Mouse (Mus musculus) kidney, embryonic 14.5 days (tissue): ENCODE measurements around the gene Mxra8. TPM values are rescaled to one million over a fixed set of nuclear protein-coding genes. Genes with fewer than 3 reads are reported as not detected.

Experiments used
- ATAC-seq: fragments of 200-750 bp; cut with Nextera tagmentation; 2 replicates; pipeline ENCODE4 v1.8.0; 2017; ENCODE audit warnings: moderate number of reproducible peaks, mild to moderate bottlenecking, moderate TSS enrichment, moderate library complexity; ENCODE audit not compliant: low FRiP score, low TSS enrichment
- H3K27ac ChIP-seq: fragments of 300-500 bp; sonication (generic); 2 replicates; pipeline ENCODE4 v1.5.1; 2014; ENCODE audit warnings: low read depth, mild to moderate bottlenecking, low read length, moderate library complexity, mixed read lengths
- H3K27me3 ChIP-seq: fragments of 300-500 bp; sonication (generic); 2 replicates; pipeline ENCODE4 v1.6.1; 2014; ENCODE audit warnings: mild to moderate bottlenecking, low read length; ENCODE audit not compliant: control insufficient read depth, insufficient read depth
- H3K36me3 ChIP-seq: fragments of 300-500 bp; sonication (generic); 2 replicates; pipeline ENCODE4 v1.6.1; 2014; ENCODE audit warnings: low read length, mixed read lengths; ENCODE audit not compliant: control insufficient read depth, insufficient read depth
- H3K4me1 ChIP-seq: fragments of 300-500 bp; sonication (generic); 2 replicates; pipeline ENCODE4 v1.6.1; 2014; ENCODE audit warnings: low read length, mixed read lengths; ENCODE audit not compliant: control insufficient read depth, insufficient read depth
- H3K4me2 ChIP-seq: fragments of 300-500 bp; sonication (generic); replicated peaks from 2 replicates; pipeline ENCODE4 v1.6.1; 2014; ENCODE audit warnings: low read depth, mild to moderate bottlenecking, low read length
- H3K4me3 ChIP-seq: fragments of 300-500 bp; sonication (generic); 2 replicates; pipeline ENCODE4 v1.5.1; 2014; ENCODE audit warnings: mild to moderate bottlenecking, low read length
- H3K9ac ChIP-seq: fragments of 300-500 bp; sonication (generic); 2 replicates; pipeline ENCODE4 v1.6.1; 2014; ENCODE audit warnings: low read depth, mild to moderate bottlenecking, low read length, moderate library complexity
- H3K9me3 ChIP-seq: fragments of 300-500 bp; sonication (generic); 2 replicates; pipeline ENCODE4 v1.6.1; 2016; ENCODE audit warnings: low read length; ENCODE audit not compliant: control insufficient read depth
- WGBS: fragments of 180-500 bp; shearing (Covaris S2); extraction: QIAGEN DNeasy Blood & Tissue Kit; methylation state at CpG from one replicate; pipeline ENCODE4 v1.1.7; 2014; 5-methylcytosine and 5-hydroxymethylcytosine counted together
- polyA plus RNA-seq: library from polyadenylated mRNA; unstranded; fragments of >200 nt; fragmentation: Nextera tagmentation; extraction: Ambion mirVana; gene quantifications from 2 replicates; pipeline ENCODE4 v1.2.1, GENCODE M21; 2014

Gene Mxra8
- polyA plus RNA-seq, 1 experiment from 2014 or later: 75.1 TPM

DNA sequence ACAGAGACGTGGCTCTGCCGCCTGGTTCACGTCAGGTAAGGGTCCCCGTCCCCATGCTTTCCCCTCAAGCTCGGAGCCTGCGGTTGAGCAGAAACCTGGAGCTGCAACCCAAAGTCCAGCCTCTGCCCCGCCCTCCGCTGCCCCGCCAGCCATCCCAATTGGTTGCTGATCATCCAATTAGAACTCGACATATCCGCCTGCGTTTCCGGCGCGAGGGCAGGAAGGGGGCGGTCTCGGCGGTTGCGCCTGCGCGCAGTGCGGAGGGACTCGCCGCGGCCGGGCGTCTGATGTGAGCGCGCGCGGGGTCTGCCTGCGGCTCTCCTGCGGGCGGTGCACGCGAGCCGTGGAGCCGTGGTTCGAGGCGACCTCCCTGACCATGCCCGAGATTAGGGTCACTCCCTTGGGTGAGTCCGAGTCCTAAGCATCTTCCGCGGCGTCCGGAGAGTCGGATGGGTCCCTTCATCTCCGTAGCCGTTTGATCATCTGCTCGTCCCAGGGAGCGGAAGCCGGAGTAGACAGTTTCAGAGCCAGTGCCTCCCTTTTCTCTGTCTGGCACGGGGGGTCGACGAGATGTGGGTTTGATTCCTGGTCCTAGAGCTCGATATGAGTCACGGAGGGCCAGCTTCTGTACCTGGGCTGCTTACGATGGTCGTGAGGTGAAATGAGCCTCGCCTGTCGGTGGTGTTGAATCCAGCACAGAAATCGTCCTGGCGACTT lies 30.0 kb downstream of the Mxra8 start, which contains the start of the genes Cptp and Ints11:
Cptp (minus strand) TSS at position 124 of the 717 bp plus-strand sequence.
Ints11 (plus strand) TSS at position 230 of the 717 bp plus-strand sequence.
- H3K4me1 ChIP-seq: peaks cover 5% of the 10 kb centered on the region
- H3K27ac ChIP-seq: peak within 1 kb of the TSS; percentile 31; the same call in 1 of the 2 replicates
- no peaks in the 10 kb centered on the region for H3K27me3 ChIP-seq
- peak within 1 kb of the TSS; percentile 86 for H3K4me2 ChIP-seq
- ATAC-seq: peak; percentile 97
- peaks cover 47% of the 10 kb centered on the region for H3K36me3 ChIP-seq
- H3K9me3 ChIP-seq: no peaks in the 10 kb centered on the region
- H3K9ac ChIP-seq: peak within 1 kb of the TSS; percentile 86
- H3K4me3 ChIP-seq: peak within 1 kb of the TSS; percentile 73
- under 1% methylated on average over 63 of the region's 63 CpGs for WGBS

DNA sequence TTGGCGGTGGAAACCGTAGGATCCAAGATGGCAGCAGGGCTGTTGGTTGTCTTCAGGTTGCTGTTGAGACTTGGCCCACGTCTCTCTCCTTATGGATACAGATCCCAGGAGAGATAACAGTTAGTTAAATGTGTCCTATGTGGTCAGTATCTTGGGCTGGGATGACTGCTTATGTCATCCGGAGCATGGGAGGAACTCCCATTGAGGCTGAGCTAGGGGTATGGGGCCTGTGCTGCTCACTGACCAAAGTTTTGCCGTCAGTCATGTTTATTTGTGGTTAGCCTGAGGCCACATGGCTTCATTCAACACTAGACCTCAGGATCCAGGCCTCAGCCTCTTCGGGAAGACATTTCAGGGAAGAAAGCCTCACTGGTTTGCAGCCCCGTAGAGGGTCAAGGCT lies 31.9 kb downstream of the Mxra8 start:
- Histone ChIP-seq H3K27me3 (no peaks in the 10 kb centered on the region), H3K4me3 (no peak overlapping the region), H3K4me2 (no peak overlapping the region), H3K4me1 (peaks cover 5% of the 10 kb centered on the region), H3K9ac (no peak overlapping the region), H3K9me3 (no peaks in the 10 kb centered on the region), H3K36me3 (peaks cover 46% of the 10 kb centered on the region), H3K27ac (no peak overlapping the region)
- ATAC-seq: no peak
- WGBS: 91% methylated on average over 7 of the region's 7 CpGs

DNA sequence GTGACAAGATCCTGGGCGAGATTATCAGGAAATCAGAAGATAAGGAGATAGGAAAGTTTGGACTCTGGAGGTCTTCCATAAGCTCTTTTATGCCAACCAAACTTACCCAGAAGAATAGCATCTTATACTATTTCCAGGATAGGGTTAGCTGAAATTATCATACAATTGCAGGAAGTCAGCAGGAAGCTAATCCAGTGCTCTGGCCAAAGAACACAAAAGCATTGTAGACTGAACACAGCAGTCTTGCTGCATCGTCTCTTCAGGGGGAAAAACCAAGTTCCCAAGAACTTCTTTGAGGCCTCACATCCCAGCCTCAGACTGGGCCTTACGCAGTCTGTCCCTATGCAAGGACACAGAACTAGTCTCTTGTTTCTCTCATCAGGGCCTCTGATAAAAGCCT lies 44.1 kb downstream of the Mxra8 start:
- H3K27ac ChIP-seq: peak overlapping the region; percentile 20; the same call in 1 of the 2 replicates
- H3K36me3 ChIP-seq: peaks cover 49% of the 10 kb centered on the region
- no peaks in the 10 kb centered on the region for H3K9me3 ChIP-seq
- H3K4me3 ChIP-seq: no peak overlapping the region
- ATAC-seq: no peak
- no peak overlapping the region for H3K9ac ChIP-seq
- no peaks in the 10 kb centered on the region for H3K27me3 ChIP-seq
- H3K4me2 ChIP-seq: no peak overlapping the region
- H3K4me1 ChIP-seq: no peaks in the 10 kb centered on the region
- WGBS: 88% methylated on average over 3 of the region's 3 CpGs

DNA sequence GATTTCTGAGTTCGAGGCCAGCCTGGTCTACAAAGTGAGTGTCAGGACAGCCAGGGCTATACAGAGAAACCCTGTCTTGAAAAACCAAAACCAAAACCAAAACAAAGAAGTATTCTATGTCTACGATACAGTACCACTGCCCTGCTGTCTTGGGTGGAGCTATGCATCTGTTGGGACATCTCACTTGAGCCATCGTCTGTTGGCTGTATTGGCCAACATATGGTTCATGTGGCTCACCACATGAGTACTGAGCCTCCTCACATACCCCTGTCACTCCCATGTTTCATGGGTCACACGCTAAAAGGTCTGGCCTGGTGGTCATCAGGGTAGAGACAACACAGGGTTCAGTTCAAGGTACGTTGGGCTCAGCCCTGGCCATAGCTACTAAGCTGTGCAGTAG lies 46.9 kb downstream of the Mxra8 start:
- no peak for ATAC-seq
- H3K9me3 ChIP-seq: no peaks in the 10 kb centered on the region
- peaks cover 5% of the 10 kb centered on the region for H3K4me1 ChIP-seq
- peaks cover 62% of the 10 kb centered on the region for H3K36me3 ChIP-seq
- H3K4me2 ChIP-seq: no peak overlapping the region
- H3K27ac ChIP-seq: no peak overlapping the region
- no peaks in the 10 kb centered on the region for H3K27me3 ChIP-seq
- no peak overlapping the region for H3K9ac ChIP-seq
- WGBS: 95% methylated on average over 5 of the region's 5 CpGs
- H3K4me3 ChIP-seq: no peak overlapping the region

DNA sequence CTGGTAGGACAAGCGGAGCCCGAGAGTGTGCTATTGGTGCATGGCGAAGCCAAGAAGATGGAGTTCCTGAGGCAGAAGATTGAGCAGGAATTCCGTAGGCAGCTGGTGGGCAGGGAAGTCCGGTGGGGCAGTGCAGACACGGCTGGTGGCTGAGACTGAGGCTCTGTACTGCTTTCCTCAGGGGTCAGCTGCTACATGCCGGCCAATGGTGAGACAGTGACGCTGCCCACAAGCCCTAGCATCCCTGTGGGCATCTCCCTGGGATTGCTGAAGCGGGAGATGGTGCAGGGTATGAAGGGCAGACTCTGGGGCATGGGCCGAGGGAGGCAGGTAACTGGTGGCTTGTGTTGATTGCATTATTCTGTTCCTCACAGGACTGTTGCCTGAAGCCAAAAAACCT lies 48.2 kb downstream of the Mxra8 start:
- ATAC-seq: no peak
- 90% methylated on average over 10 of the region's 10 CpGs for WGBS
- Histone ChIP-seq H3K4me1 (peaks cover 7% of the 10 kb centered on the region), H3K4me2 (no peak overlapping the region), H3K36me3 (peaks cover 62% of the 10 kb centered on the region), H3K27me3 (no peaks in the 10 kb centered on the region), H3K9me3 (no peaks in the 10 kb centered on the region), H3K27ac (no peak overlapping the region), H3K9ac (no peak overlapping the region; the same call in 1 of the 2 replicates), H3K4me3 (no peak overlapping the region)

DNA sequence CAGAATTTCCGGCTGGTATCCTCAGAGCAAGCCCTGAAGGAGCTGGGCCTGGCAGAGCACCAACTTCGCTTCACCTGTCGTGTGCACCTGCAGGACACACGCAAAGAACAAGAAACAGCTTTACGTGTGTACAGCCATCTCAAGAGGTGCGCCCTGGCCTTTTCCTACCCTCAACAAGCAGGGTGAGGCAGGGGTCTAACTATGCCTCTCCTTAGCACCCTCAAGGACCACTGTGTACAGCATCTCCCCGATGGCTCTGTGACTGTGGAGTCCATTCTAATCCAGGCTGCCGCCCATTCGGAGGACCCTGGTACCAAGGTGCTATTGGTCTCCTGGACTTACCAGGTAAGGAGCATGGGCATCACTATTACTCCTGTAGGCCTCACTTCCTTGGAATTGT lies 48.7 kb downstream of the Mxra8 start:
- Histone ChIP-seq H3K36me3 (peaks cover 62% of the 10 kb centered on the region), H3K4me3 (no peak overlapping the region)
- 97% methylated on average over 9 of the region's 9 CpGs for WGBS

DNA sequence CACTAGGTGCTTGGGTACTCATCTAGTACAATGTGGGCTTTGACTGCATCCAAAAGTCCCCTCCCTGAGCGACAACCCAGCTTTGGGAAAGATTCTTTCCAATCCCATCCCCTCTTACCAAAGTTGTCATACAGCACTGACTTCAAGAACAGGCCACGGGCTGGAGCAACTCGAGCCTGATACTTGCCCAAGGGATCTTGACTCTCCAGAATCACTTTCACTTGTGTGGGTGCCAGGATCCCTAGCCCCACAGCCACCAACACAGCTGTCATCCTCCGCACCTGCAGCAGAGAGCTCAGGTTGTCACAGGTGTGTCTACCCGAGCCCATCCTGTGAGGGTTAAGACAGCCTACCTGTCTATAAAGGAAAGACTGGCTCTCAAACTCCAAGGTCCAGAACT lies 49.8 kb downstream of the Mxra8 start:
- H3K9me3 ChIP-seq: no peaks in the 10 kb centered on the region
- H3K27me3 ChIP-seq: no peaks in the 10 kb centered on the region
- 93% methylated on average over 5 of the region's 5 CpGs for WGBS
- H3K4me2 ChIP-seq: no peak overlapping the region
- H3K27ac ChIP-seq: no peak overlapping the region
- no peak overlapping the region for H3K4me3 ChIP-seq
- H3K36me3 ChIP-seq: peaks cover 55% of the 10 kb centered on the region
- ATAC-seq: no peak
- peaks cover 22% of the 10 kb centered on the region for H3K4me1 ChIP-seq
- H3K9ac ChIP-seq: no peak overlapping the region

More for the DNA sequence above, 48.7 kb downstream of the Mxra8 start:
- Histone ChIP-seq H3K9ac (no peak overlapping the region), H3K9me3 (no peaks in the 10 kb centered on the region), H3K27ac (no peak overlapping the region), H3K27me3 (no peaks in the 10 kb centered on the region), H3K4me2 (no peak overlapping the region), H3K4me1 (peaks cover 12% of the 10 kb centered on the region)
- no peak for ATAC-seq

DNA sequence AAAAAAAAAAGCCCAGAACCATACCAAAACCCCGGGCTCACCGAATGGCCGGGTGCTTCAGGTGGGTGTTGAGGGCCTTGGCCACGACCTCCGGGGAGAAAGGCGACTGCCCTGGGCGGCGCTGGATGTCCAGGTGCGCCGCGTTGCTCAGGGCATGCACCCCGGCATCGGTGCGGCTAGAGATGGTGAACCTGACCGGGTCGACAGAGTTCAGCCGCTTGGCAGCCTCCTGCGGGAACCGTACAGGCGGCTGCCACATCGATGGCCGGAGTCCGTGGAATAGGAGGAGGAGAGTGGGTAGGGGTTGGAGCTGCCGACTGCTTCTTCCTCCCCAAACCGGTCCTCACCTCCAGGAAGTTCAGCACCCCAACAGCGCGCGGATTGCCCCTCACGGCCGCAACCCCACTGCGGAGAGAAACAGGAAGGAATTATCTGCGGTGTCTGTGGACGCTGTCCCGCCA lies 51.6 kb downstream of the Mxra8 start:
- no peaks in the 10 kb centered on the region for H3K27me3 ChIP-seq
- H3K4me2 ChIP-seq: peak overlapping the region; percentile 99
- H3K4me1 ChIP-seq: peaks cover 30% of the 10 kb centered on the region
- H3K9me3 ChIP-seq: no peaks in the 10 kb centered on the region
- 0% methylated on average over 34 of the region's 34 CpGs for WGBS
- H3K4me3 ChIP-seq: peak overlapping the region; percentile 84
- H3K36me3 ChIP-seq: peaks cover 42% of the 10 kb centered on the region
- ATAC-seq: no peak
- peak overlapping the region; percentile 79 for H3K9ac ChIP-seq
- H3K27ac ChIP-seq: no peak overlapping the region

DNA sequence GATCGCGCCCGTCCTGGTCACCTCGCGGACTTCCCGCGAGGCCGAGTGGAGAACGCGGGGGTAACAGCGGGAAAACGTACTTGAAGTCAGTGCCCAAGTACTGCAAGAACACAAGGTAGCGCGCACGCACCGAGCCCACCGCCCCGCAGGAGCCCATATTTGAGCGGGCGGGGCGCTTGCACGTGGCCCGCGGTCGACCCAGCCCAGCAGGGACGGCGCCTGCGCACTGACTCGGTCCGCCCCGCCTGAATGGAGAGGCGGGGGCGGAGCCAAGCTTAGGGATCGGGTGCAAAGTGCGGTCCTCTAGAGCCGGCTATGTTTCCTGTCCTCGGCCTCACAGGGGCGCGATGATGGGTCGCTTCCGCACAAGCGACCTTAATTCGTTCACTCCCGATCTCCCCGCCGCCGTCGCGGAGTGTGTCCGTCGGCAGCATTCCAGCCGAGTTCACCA lies 52.1 kb downstream of the Mxra8 start, which contains the start of the genes Pusl1 and Acap3:
Pusl1 (minus strand) TSS at position 231 of the 451 bp plus-strand sequence.
Acap3 (plus strand) TSS at position 272 of the 451 bp plus-strand sequence.
- H3K4me2 ChIP-seq: peak within 1 kb of the TSS; percentile 99
- H3K4me1 ChIP-seq: peaks cover 30% of the 10 kb centered on the region
- no peaks in the 10 kb centered on the region for H3K9me3 ChIP-seq
- WGBS: under 1% methylated on average over 51 of the region's 52 CpGs
- peak; percentile 88 for ATAC-seq
- peak within 1 kb of the TSS; percentile 96 for H3K27ac ChIP-seq
- H3K4me3 ChIP-seq: peak within 1 kb of the TSS; percentile 84
- H3K36me3 ChIP-seq: peaks cover 36% of the 10 kb centered on the region
- H3K27me3 ChIP-seq: no peaks in the 10 kb centered on the region
- peak within 1 kb of the TSS; percentile 79 for H3K9ac ChIP-seq
